Mouse (Mus musculus) heart, embryonic 11.5 days (tissue): ENCODE data around the gene Tcf7l1. TPM values are rescaled to one million over a fixed set of nuclear protein-coding genes. Genes with fewer than 3 reads are reported as not detected.

Source experiments
- ATAC-seq: fragments of 200-750 bp; cut with Nextera tagmentation; replicated peaks from 2 replicates; pipeline ENCODE4 v1.8.0; 2017; ENCODE audit warnings: moderate library complexity; ENCODE audit not compliant: insufficient number of reproducible peaks, low FRiP score, low TSS enrichment
- H3K27ac ChIP-seq: fragments of 300-500 bp; sonication (generic); 2 replicates; pipeline ENCODE4 v1.5.1; 2014; ENCODE audit warnings: mild to moderate bottlenecking, low read depth, low read length
- H3K27me3 ChIP-seq: fragments of 300-500 bp; sonication (generic); 2 replicates; pipeline ENCODE4 v1.6.1; 2014; ENCODE audit warnings: mild to moderate bottlenecking, low read length, mixed read lengths; ENCODE audit not compliant: control insufficient read depth, insufficient read depth
- H3K36me3 ChIP-seq: fragments of 300-500 bp; sonication (generic); 2 replicates; pipeline ENCODE4 v1.6.1; 2014; ENCODE audit warnings: mild to moderate bottlenecking, low read length, moderate library complexity, mixed read lengths; ENCODE audit not compliant: control insufficient read depth, insufficient read depth
- H3K4me1 ChIP-seq: fragments of 300-500 bp; sonication (generic); 2 replicates; pipeline ENCODE4 v1.6.1; 2014; ENCODE audit warnings: low read length; ENCODE audit not compliant: control insufficient read depth, insufficient read depth
- H3K4me2 ChIP-seq: fragments of 300-500 bp; sonication (generic); 2 replicates; pipeline ENCODE4 v1.6.1; 2014; ENCODE audit warnings: mild to moderate bottlenecking, moderate library complexity
- H3K4me3 ChIP-seq: fragments of 300-500 bp; sonication (generic); 2 replicates; pipeline ENCODE4 v1.5.1; 2014; ENCODE audit warnings: low read depth, low read length
- H3K9ac ChIP-seq: fragments of 300-500 bp; sonication (generic); 2 replicates; pipeline ENCODE4 v1.6.1; 2014; ENCODE audit warnings: mild to moderate bottlenecking, low read depth, low read length, moderate library complexity
- H3K9me3 ChIP-seq: fragments of 300-500 bp; sonication (generic); replicated peaks from 2 replicates; pipeline ENCODE4 v1.6.1; 2016; ENCODE audit warnings: low read length; ENCODE audit not compliant: control insufficient read depth
- WGBS: fragments of 180-500 bp; shearing (Covaris S2); extraction: QIAGEN DNeasy Blood & Tissue Kit; methylation state at CpG from one replicate; pipeline ENCODE4 v1.1.7; 2014; ENCODE audit not compliant: insufficient replicate concordance; 5-methylcytosine and 5-hydroxymethylcytosine counted together
- polyA plus RNA-seq: library from polyadenylated mRNA; unstranded; fragments of >200 nt; fragmentation: Nextera tagmentation; extraction: Ambion mirVana; gene quantifications from 2 replicates; pipeline ENCODE4 v1.2.1, GENCODE M21; 2014

The Tcf7l1 gene
- polyA plus RNA-seq, 1 experiment from 2014 or later, result 15.7 TPM

DNA sequence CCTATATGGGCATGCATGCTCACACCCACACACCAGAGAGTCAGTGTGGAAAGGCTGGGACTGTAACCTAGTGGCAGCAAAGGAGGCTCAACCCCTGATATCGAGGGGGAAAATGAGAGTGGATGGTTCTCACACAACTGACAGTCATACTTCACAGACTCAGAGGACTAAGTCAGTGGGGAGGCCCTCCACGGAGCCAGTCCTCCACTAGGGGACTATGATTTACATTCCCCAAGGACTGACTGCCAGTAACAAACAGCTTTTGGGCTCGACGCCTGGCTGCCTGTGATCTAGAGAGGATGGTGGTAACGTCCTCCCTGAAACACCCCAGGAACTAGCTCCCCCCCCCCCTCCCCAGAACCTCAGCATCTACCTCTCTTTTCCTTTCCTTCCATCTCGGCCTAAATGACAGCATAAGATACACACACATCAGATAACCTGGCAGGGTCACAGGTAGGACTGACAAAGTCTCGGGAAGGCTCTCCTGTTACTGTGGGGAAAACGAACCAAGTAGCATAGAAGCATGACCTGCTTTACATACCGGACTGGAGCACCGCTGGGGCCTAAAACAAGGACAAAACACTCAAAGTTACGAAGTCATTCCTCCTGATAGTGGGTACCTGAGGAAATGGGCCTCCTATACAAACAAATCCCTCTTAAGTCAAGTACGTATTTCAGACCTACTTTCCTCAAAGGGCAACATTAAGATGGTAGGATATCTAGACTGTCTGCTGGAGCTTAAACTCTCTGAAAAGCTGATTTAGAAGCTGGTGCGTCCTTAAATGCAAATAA, 191.8 kb downstream of the Tcf7l1 start:
- Histone ChIP-seq H3K9ac (peak overlapping the region; percentile 74), H3K4me2 (peak overlapping the region; percentile 85), H3K4me1 (peaks cover 15% of the 10 kb centered on the region; the same call in 1 of the 2 replicates), H3K9me3 (no peaks in the 10 kb centered on the region), H3K4me3 (peak overlapping the region; percentile 53), H3K27ac (no peak overlapping the region), H3K27me3 (no peaks in the 10 kb centered on the region), H3K36me3 (no peaks in the 10 kb centered on the region)
- 43% methylated on average over 13 of the region's 13 CpGs for WGBS
- no peak for ATAC-seq

DNA sequence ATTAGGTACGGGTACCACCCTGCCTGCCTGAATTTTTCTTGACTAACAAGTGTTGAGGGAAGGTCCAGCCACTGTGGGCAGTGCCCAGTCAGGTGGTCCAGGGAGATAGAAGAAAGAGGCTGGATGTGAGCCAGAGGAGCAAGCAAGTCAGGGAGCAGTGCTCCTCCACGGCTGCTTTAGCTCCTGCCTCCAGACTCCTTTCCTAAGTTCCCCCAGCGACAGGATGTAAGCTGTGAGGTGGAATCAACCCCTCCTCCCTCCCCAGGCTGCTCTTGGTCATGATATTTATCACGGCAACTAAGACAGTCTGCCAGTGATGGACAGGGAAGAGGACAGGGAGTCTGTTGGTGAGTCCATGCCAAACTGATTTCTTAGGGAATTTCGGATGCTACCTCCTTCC, 195.1 kb downstream of the Tcf7l1 start:
- no peak overlapping the region for H3K9ac ChIP-seq
- WGBS, result 51% methylated on average over 5 of the region's 5 CpGs

DNA sequence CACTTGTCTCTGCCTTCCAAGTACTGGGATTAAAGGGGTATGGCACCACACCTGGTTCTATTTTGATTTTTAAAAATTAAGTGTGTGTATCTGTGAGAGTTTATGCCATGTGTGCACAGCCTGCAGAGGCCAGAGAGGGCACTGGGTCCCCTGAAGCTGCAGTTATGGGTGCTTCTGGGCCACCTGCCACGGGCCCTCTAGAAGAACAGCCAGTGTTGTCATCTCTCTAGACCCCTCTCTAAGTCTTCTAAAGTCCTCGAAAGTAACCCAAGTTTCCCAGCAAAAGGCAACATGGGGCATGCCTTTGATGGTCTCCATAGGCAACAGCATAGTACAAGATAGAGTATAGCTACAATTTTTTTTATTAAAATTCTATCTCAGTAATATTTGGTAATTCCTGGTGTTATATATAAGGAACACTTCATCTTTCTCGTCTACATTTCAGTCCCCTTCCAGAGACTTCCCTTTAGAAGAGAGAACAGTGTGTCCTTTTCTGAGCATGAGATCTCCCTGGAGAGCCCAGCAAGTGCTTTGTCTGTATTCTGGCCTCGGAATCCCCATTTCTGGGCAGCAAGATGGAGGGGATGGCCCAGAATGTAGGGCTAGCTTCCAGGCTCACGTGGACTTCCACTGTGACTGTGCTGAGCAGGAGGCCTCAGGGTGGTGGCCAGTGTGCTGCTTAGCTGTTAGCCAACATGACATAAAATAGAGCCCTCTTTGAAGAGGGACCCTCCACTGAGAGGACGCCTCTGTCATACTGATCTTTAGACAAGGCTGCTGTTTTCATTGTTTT, 195.8 kb downstream of the Tcf7l1 start:
- no peak overlapping the region for H3K4me3 ChIP-seq
- no peak for ATAC-seq
- no peak overlapping the region for H3K27ac ChIP-seq
- H3K4me2 ChIP-seq, result no peak overlapping the region
- 75% methylated on average over 6 of the region's 6 CpGs for WGBS
- no peaks in the 10 kb centered on the region for H3K27me3 ChIP-seq
- no peaks in the 10 kb centered on the region for H3K9me3 ChIP-seq
- no peaks in the 10 kb centered on the region for H3K36me3 ChIP-seq
- 0 out of 2 replicates have a peak, but pooled peaks cover 8% of the 10 kb centered on the region for H3K4me1 ChIP-seq
- no peak overlapping the region for H3K9ac ChIP-seq

More for the DNA sequence above, 195.1 kb downstream of the Tcf7l1 start:
- H3K4me1 ChIP-seq, result peaks cover 12% of the 10 kb centered on the region; the same call in 1 of the 2 replicates
- H3K9me3 ChIP-seq, result no peaks in the 10 kb centered on the region
- ATAC-seq, result no peak
- no peak overlapping the region for H3K4me2 ChIP-seq
- H3K36me3 ChIP-seq, result no peaks in the 10 kb centered on the region
- no peak overlapping the region for H3K27ac ChIP-seq
- no peak overlapping the region for H3K4me3 ChIP-seq
- no peaks in the 10 kb centered on the region for H3K27me3 ChIP-seq

DNA sequence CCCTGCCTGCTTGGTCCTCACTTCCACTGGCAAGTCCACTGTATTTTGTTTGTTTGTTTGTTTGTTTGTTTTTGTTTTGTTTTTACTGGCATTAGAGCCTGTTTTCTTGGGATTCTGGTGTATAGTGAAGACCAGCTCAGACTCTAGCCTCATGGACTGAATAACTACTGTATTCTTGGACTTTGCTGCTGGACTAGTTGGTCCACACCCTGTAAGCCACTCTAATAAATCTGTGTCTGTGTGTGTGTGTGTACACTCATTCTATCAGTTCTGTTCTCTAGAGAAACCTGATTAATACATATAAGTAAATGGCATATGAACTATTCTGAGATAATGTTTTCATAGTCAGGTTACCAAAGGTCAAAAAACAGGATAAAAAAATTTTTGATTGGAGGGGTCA, 198.9 kb downstream of the Tcf7l1 start:
- H3K4me1 ChIP-seq, result 0 out of 2 replicates have a peak, but pooled peaks cover 4% of the 10 kb centered on the region
- H3K27me3 ChIP-seq, result no peaks in the 10 kb centered on the region
- H3K4me2 ChIP-seq, result no peak overlapping the region
- no peak overlapping the region for H3K9ac ChIP-seq
- no peak for ATAC-seq
- H3K27ac ChIP-seq, result no peak overlapping the region
- no peaks in the 10 kb centered on the region for H3K36me3 ChIP-seq
- H3K4me3 ChIP-seq, result no peak overlapping the region
- no peaks in the 10 kb centered on the region for H3K9me3 ChIP-seq

DNA sequence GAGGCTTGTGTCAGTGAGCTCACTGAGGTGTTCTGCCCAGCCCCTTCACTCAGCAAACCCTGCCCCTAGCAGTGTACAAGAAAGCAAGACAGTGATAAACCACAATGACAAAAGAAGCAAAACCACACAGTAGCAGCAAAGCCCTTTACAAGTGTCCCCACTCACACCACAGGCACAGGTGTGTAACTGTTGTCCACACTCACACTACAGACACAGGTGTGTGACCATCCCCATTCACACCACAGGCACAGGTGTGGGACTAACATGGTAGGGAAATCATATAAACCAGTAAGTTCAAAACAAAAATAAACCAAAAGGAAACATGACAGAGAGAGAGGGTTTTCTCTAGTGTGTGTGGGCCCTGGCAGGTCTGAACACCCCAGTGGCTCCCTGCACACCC, 200.7 kb downstream of the Tcf7l1 start:
- no peak overlapping the region for H3K27ac ChIP-seq
- H3K4me2 ChIP-seq, result no peak overlapping the region
- no peak for ATAC-seq
- no peak overlapping the region for H3K9ac ChIP-seq
- H3K36me3 ChIP-seq, result no peaks in the 10 kb centered on the region
- no peaks in the 10 kb centered on the region for H3K9me3 ChIP-seq
- H3K4me1 ChIP-seq, result no peaks in the 10 kb centered on the region
- H3K4me3 ChIP-seq, result no peak overlapping the region
- H3K27me3 ChIP-seq, result no peaks in the 10 kb centered on the region

DNA sequence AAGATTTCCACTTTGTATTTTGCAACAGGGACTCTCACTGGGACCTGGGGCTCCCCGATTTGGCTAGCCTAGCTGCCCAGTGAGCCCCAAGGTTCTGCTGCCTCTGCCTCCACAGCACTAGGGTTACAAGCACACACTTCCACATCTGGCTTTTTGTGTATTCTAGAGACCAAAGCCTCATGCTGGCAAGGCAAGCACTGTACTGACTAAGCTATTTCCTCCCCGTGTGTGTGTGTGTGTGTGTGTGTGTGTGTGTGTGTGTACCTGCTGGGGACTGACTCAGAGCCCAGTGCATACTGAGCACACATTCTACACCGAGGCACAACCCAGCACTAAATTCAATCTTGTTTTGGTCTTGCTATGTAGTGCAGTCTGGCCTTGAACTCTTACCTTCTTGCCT, 202.4 kb downstream of the Tcf7l1 start:
- no peaks in the 10 kb centered on the region for H3K4me1 ChIP-seq
- no peak overlapping the region for H3K27ac ChIP-seq
- no peaks in the 10 kb centered on the region for H3K9me3 ChIP-seq
- H3K36me3 ChIP-seq, result no peaks in the 10 kb centered on the region
- no peaks in the 10 kb centered on the region for H3K27me3 ChIP-seq
- ATAC-seq, result no peak
- no peak overlapping the region for H3K4me3 ChIP-seq
- H3K4me2 ChIP-seq, result no peak overlapping the region
- H3K9ac ChIP-seq, result no peak overlapping the region
- WGBS, result 77% methylated on average over 3 of the region's 3 CpGs

DNA sequence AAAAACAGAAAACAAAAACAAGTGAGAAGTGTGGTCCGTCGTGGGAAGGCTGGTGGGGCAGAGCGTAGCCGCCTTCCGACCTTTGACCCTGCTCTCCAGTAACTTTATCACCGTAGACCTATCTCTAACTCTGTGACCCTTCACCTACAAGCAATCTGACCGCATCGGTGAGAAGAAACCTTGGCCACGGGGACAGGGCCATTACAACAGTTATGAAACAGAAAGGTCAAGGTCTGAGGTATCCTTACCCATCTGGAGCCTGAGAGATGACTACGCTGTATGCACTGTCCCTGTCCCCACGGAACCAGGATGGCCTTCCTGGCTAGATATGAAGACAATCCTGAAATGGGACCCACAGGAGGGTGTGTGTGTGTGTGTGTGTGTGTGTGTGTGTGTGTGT, 204.9 kb downstream of the Tcf7l1 start:
- Histone ChIP-seq H3K27me3 (no peaks in the 10 kb centered on the region), H3K9ac (no peak overlapping the region), H3K9me3 (no peaks in the 10 kb centered on the region), H3K27ac (no peak overlapping the region), H3K4me1 (no peaks in the 10 kb centered on the region), H3K4me2 (no peak overlapping the region), H3K36me3 (no peaks in the 10 kb centered on the region), H3K4me3 (no peak overlapping the region)
- 74% methylated on average over 11 of the region's 11 CpGs for WGBS
- ATAC-seq, result no peak

DNA sequence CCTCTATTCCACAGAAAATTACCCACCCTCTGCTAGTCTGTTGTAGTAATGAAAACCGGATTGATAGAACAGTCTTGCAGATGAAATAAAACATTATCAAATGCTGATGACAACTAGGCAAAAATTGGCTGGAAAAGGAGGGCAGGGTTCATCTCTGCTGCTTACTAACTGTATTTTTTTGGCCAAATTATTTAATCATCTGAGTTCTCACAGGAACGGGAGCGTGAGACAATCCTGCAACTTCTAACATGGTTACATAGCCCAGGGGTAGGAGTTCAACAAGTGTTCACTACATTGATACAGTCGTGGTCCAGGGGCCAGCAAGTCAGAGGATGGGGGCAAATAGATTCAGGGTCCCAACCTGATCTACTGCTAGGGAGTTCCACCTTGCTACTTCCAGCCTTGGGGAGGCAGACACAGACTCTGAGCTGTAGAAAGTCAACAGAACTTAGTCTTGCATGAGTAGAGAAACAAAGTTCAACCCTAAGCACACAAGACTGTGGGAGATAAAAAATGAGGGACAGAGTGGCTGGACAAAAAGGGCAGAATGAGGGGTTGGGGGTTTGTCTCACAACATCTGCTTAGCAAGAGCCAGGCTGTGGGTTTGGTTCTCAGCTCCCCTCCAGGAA, 205.7 kb downstream of the Tcf7l1 start:
- H3K4me3 ChIP-seq, result no peak overlapping the region
- H3K9me3 ChIP-seq, result no peaks in the 10 kb centered on the region
- ATAC-seq, result no peak
- no peaks in the 10 kb centered on the region for H3K4me1 ChIP-seq
- H3K27me3 ChIP-seq, result no peaks in the 10 kb centered on the region
- no peak overlapping the region for H3K4me2 ChIP-seq
- WGBS, result 81% methylated on average over 4 of the region's 4 CpGs
- no peak overlapping the region for H3K9ac ChIP-seq
- no peak overlapping the region for H3K27ac ChIP-seq
- H3K36me3 ChIP-seq, result no peaks in the 10 kb centered on the region
